Mouse (Mus musculus) midbrain, embryonic 14.5 days (tissue): ENCODE measurements at regions not wholly inside any gene's neighbourhood (a gene's known extent, or its start where the extent isn't known, plus 50 kb on each side); places are given as distances from the start of the nearest gene placed in this dataset.

Source experiments
- ATAC-seq: fragments of 200-750 bp; cut with Nextera tagmentation; 2 replicates; pipeline ENCODE4 v1.8.0; 2017; ENCODE audit warnings: moderate number of reproducible peaks, moderate library complexity; ENCODE audit not compliant: low FRiP score, low TSS enrichment
- DNase-seq: peaks from one replicate; pipeline ENCODE4 v3.0.0-alpha.2; 2015
- H3K27ac ChIP-seq: fragments of 300-500 bp; sonication (generic); replicated peaks from 2 replicates; pipeline ENCODE4 v1.5.1; 2014; ENCODE audit warnings: mild to moderate bottlenecking, low read depth, low read length, moderate library complexity
- H3K27me3 ChIP-seq: fragments of 300-500 bp; sonication (generic); 2 replicates; pipeline ENCODE4 v1.6.1; 2014; ENCODE audit warnings: low read length, control low read depth, mixed read lengths; ENCODE audit not compliant: control insufficient read depth, insufficient read depth
- H3K36me3 ChIP-seq: fragments of 300-500 bp; sonication (generic); 2 replicates; pipeline ENCODE4 v1.6.1; 2014; ENCODE audit warnings: low read length, control low read depth; ENCODE audit not compliant: control insufficient read depth, insufficient read depth
- H3K4me1 ChIP-seq: fragments of 300-500 bp; sonication (generic); 2 replicates; pipeline ENCODE4 v1.6.1; 2014; ENCODE audit warnings: mild to moderate bottlenecking, antibody characterized with exemption, low read length, control low read depth; ENCODE audit not compliant: control insufficient read depth, insufficient read depth
- H3K4me2 ChIP-seq: fragments of 300-500 bp; sonication (generic); 2 replicates; pipeline ENCODE4 v1.6.1; 2014; ENCODE audit warnings: mild to moderate bottlenecking, low read length, moderate library complexity
- H3K4me3 ChIP-seq: fragments of 300-500 bp; sonication (generic); replicated peaks from 2 replicates; pipeline ENCODE4 v1.5.1; 2014; ENCODE audit warnings: low read depth, low read length
- H3K9ac ChIP-seq: fragments of 300-500 bp; sonication (generic); replicated peaks from 2 replicates; pipeline ENCODE4 v1.6.1; 2014; ENCODE audit warnings: mild to moderate bottlenecking, low read length, moderate library complexity
- H3K9me3 ChIP-seq: fragments of 300-500 bp; sonication (generic); 2 replicates; pipeline ENCODE4 v1.6.1; 2016; ENCODE audit warnings: low read length, control low read depth, mixed read lengths; ENCODE audit not compliant: control insufficient read depth
- WGBS: fragments of 180-500 bp; shearing (Covaris S2); extraction: QIAGEN DNeasy Blood & Tissue Kit; methylation state at CpG from one replicate; pipeline ENCODE4 v1.1.7; 2014; 5-methylcytosine and 5-hydroxymethylcytosine counted together

DNA sequence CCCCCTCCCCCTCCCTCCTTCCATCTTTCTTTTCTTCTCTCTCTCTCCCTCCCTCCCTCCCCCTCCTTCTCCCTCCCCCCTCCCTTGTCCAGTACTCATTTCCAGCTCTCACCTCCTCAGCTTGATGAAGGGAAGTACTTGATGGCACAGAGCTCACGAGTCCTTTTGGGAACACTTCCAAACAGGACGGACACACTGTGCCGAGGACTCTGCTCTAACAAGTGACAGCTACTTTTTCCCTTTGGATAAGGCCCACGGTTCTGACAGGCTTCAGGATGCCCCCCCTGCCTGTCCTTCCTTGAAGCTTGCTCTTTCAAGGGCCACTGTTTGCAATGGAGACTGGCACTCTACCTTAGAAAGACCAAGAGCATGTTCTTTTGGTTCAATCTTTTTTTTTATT, 110.8 kb upstream of the Rreb1 start:
- Histone ChIP-seq H3K4me1 (no peaks in the 10 kb centered on the region), H3K4me2 (no peak overlapping the region), H3K9ac (no peak overlapping the region), H3K27ac (no peak overlapping the region), H3K9me3 (no peaks in the 10 kb centered on the region), H3K36me3 (no peaks in the 10 kb centered on the region), H3K4me3 (no peak overlapping the region), H3K27me3 (no peaks in the 10 kb centered on the region)
- DNase-seq (no peak), ATAC-seq (no peak)
- 79% methylated on average over 4 of the region's 4 CpGs for WGBS

GRCm38 (mm10) chr13:37667871-37668270, 110.3 kb upstream of the Rreb1 start:
- no peak for ATAC-seq
- Histone ChIP-seq H3K4me2 (no peak overlapping the region), H3K9ac (no peak overlapping the region), H3K27me3 (no peaks in the 10 kb centered on the region), H3K4me1 (no peaks in the 10 kb centered on the region), H3K36me3 (no peaks in the 10 kb centered on the region), H3K4me3 (no peak overlapping the region), H3K9me3 (no peaks in the 10 kb centered on the region), H3K27ac (no peak overlapping the region)
- 83% methylated on average over 5 of the region's 5 CpGs for WGBS
- DNase-seq, result no peak

- Histone ChIP-seq H3K4me2 (no peak overlapping the region), H3K9ac (no peak overlapping the region), H3K9me3 (no peaks in the 10 kb centered on the region), H3K27me3 (no peaks in the 10 kb centered on the region), H3K4me1 (no peaks in the 10 kb centered on the region), H3K4me3 (no peak overlapping the region), H3K36me3 (no peaks in the 10 kb centered on the region), H3K27ac (no peak overlapping the region)
- ATAC-seq (no peak), DNase-seq (no peak)
- WGBS, result 74% methylated on average over 5 of the region's 5 CpGs
Measured at GRCm38 (mm10) chr13:37671109-37671508, 107.1 kb upstream of the Rreb1 start.

- H3K9me3 ChIP-seq, result no peaks in the 10 kb centered on the region
- H3K9ac ChIP-seq, result no peak overlapping the region
- WGBS, result 77% methylated on average over 12 of the region's 12 CpGs
- H3K27me3 ChIP-seq, result no peaks in the 10 kb centered on the region
- H3K4me1 ChIP-seq, result no peaks in the 10 kb centered on the region
- H3K36me3 ChIP-seq, result no peaks in the 10 kb centered on the region
- DNase-seq, result no peak
- H3K4me2 ChIP-seq, result no peak overlapping the region
- H3K27ac ChIP-seq, result no peak overlapping the region
- H3K4me3 ChIP-seq, result no peak overlapping the region
- ATAC-seq, result no peak
Measured at GRCm38 (mm10) chr13:37674676-37675350, 103.4 kb upstream of the Rreb1 start.

GRCm38 (mm10) chr13:37675718-37676117, 102.5 kb upstream of the Rreb1 start:
- DNase-seq (no peak), ATAC-seq (no peak)
- Histone ChIP-seq H3K27ac (no peak overlapping the region), H3K4me3 (no peak overlapping the region), H3K9me3 (no peaks in the 10 kb centered on the region), H3K27me3 (no peaks in the 10 kb centered on the region), H3K36me3 (no peaks in the 10 kb centered on the region), H3K4me1 (no peaks in the 10 kb centered on the region), H3K9ac (no peak overlapping the region), H3K4me2 (no peak overlapping the region)
- 91% methylated on average over 3 of the region's 3 CpGs for WGBS

GRCm38 (mm10) chr13:37676912-37677311, 101.3 kb upstream of the Rreb1 start:
- ATAC-seq (no peak), DNase-seq (no peak)
- Histone ChIP-seq H3K27me3 (no peaks in the 10 kb centered on the region), H3K4me3 (no peak overlapping the region), H3K9ac (no peak overlapping the region), H3K36me3 (no peaks in the 10 kb centered on the region), H3K9me3 (no peaks in the 10 kb centered on the region), H3K4me1 (no peaks in the 10 kb centered on the region), H3K4me2 (no peak overlapping the region), H3K27ac (no peak overlapping the region)
- 82% methylated on average over 6 of the region's 6 CpGs for WGBS

DNA sequence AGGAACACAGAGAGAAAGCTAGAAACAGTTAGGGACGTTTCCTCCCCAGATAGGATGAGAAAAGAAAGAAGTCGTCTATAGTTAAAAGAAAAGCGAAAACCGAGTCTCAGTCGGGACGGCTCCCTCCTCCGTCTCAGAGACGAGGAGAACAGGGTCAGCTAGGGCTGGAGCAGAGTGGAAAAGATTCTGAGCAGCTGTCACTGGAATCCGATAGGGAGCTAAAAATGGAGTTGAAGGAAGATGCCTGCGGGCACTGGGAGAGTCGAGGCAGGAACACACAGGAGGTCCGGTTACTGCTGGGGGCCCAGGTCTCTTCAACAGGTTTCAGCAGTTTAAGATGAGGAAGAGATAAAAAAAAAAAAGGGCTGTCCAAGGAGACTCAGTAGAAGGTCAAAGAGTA, 99.9 kb upstream of the Rreb1 start:
- WGBS, result 83% methylated on average over 12 of the region's 12 CpGs

DNA sequence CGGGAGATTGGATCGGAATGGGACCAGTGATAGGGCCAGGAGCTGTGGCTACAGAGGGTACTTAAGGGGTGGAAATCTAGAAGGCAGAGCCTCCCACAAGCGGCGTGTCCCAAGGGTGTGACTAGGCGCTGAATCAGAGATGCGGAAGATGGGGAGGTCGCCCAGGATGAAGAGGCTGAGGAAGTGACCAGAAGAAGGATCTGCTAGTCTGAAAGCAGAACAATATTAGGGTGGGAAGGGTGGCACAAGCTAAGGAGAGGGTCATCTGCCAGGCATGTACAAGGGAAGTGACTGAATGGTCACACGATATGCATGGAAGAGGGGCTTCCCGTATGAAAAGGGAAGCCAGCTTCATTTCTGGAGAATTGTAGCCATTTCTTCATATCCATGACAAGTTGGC, 99.4 kb upstream of the Rreb1 start:
- H3K4me2 ChIP-seq, result no peak overlapping the region
- no peak overlapping the region for H3K4me3 ChIP-seq
- DNase-seq (no peak), ATAC-seq (no peak)
- H3K27me3 ChIP-seq, result no peaks in the 10 kb centered on the region
- H3K9me3 ChIP-seq, result no peaks in the 10 kb centered on the region
- no peaks in the 10 kb centered on the region for H3K4me1 ChIP-seq
- 98% methylated on average over 9 of the region's 9 CpGs for WGBS
- H3K9ac ChIP-seq, result no peak overlapping the region
- no peaks in the 10 kb centered on the region for H3K36me3 ChIP-seq
- H3K27ac ChIP-seq, result no peak overlapping the region

More for the DNA sequence above, 99.9 kb upstream of the Rreb1 start:
- H3K27me3 ChIP-seq, result no peaks in the 10 kb centered on the region
- H3K9ac ChIP-seq, result no peak overlapping the region
- no peaks in the 10 kb centered on the region for H3K9me3 ChIP-seq
- H3K36me3 ChIP-seq, result no peaks in the 10 kb centered on the region
- DNase-seq (no peak), ATAC-seq (no peak)
- H3K4me2 ChIP-seq, result no peak overlapping the region
- no peaks in the 10 kb centered on the region for H3K4me1 ChIP-seq
- H3K27ac ChIP-seq, result no peak overlapping the region
- H3K4me3 ChIP-seq, result no peak overlapping the region

- no peaks in the 10 kb centered on the region for H3K27me3 ChIP-seq
- DNase-seq, result peak; percentile 55
- WGBS, result 53% methylated on average over 4 of the region's 4 CpGs
Measured at GRCm38 (mm10) chr13:37680837-37681619, 97.2 kb upstream of the Rreb1 start.

More at GRCm38 (mm10) chr13:37680837-37681619, 97.2 kb upstream of the Rreb1 start:
- Histone ChIP-seq H3K4me2 (no peak overlapping the region), H3K4me3 (no peak overlapping the region), H3K27ac (no peak overlapping the region), H3K9me3 (no peaks in the 10 kb centered on the region), H3K4me1 (no peaks in the 10 kb centered on the region), H3K9ac (no peak overlapping the region), H3K36me3 (no peaks in the 10 kb centered on the region)
- peak; percentile 63 for ATAC-seq
